Mouse (Mus musculus): Measurements from ENCODE around the gene Csf2ra. TPM values are rescaled to one million over a fixed set of nuclear protein-coding genes. Genes with fewer than 3 reads are reported as not detected.

Csf2ra gene
- polyA plus RNA-seq (2012; ENCODE audit: low replicate concordance), result 168 and 595 TPM in 2 replicates

DNA sequence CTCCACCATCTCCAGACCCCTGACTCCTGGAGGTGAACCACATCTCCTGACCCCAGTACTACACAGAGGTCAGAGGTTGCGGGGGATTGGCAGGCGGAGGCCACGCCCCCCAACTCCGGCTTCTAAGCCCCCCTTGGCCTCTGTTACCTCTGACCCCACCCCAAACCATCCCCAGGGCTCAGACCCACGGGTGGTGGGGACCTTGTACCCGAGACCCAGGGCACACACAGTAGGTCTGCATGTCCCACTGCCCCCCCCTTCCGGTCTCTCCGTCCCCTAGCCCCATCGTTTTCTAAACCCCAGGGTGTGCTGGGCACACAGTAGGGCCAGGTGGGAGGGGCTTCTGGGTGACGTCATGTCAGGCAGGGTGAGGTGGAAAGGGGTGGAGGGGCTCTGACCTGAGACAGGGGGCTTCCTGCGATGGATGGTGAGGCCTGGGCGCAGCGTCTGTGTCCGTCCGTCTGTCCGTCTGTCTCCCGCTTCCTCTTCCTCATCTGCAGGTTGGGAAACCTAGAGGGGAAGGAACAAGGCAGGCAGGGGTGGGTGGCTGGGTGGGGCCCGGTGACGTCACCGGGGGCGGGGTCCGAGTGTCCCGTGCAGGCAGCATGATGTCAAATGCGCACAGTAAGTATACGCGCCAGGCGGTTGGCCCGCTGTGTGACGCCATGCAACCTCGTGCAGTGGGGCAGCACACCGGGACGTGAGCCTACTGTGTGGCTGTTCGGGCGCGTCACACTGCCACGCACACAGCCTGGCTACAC lies at the start of gene Csf2ra:
Gene Csf2ra (minus strand): TSS at position 489 of the 761 bp plus-strand sequence.

DNA sequence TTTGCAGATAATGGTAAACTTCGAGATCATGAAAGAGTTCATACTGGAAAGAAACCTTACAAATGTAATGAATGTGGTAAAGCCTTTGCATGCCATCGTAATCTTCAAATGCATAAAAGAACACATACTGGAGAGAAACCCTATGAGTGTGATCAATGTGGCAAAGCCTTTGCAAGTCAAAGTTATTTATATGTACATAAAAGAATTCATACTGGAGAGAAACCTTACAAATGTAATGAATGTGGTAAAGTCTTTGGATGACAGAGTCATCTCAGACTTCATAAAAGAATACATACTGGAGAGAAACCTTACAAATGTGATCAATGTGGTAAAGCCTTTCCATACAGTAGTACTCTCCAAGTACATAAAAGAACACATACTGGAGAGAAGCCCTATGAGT lies 44.6 kb downstream of the Csf2ra start, which contains the start of gene Gm6020:
Gene Gm6020 (plus strand): TSS at position 301 of the 400 bp plus-strand sequence.

DNA sequence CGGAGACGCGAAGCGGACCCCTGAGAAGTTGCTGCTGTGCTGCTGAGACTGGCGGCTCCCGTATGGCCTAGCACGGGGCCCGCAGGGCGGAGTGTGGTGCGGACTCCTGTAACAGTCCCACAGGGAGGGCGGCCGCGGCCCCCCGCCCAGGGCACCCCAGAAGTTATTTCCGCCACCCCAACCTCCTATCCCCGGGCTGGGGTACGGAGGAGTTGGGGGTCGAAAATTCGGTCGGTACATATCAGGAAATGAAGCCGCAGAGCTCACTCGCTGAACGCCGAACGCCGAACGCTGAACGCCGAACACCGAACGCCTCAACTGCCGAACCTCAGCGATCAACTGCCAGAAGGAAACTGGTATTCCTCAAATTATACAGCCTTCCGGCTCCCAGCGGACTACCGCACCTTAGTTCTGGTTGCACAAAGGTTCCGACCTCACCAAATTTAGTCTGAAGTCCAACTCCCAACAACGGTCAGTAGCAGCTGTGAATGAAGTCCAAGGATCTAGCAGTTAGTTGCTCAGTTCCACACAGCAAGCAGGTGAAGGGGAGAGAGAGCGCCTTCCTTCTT lies 52.4 kb downstream of the Csf2ra start, which contains the start of gene Gm7102:
Gene Gm7102 (minus strand): TSS at position 554 of the 569 bp plus-strand sequence.

Other genes starting within 250 kb of the Csf2ra start
- 1.6 and 2.4 TPM in 2 replicates for gene Zfp950, start 87.6 kb downstream of the Csf2ra start, polyA plus RNA-seq (2012; ENCODE audit: low replicate concordance)
- gene Gm7102, start 52.1 kb downstream of the Csf2ra start, polyA plus RNA-seq (2012; ENCODE audit: low replicate concordance), result 0.13 TPM in 1 of 2 replicates, not detected in the other
- gene Gm6020, start 44.5 kb downstream of the Csf2ra start, polyA plus RNA-seq (2012; ENCODE audit: low replicate concordance), result not detected in 2 replicates
- gene Gm21060, start 68.6 kb upstream of the Csf2ra start, polyA plus RNA-seq (2012; ENCODE audit: low replicate concordance), result not detected in 2 replicates

Measured in hematopoietic multipotent progenitor cell, adult 10-12 weeks (in vitro differentiated cells).